Mouse (Mus musculus): Measurements from ENCODE around the gene St3gal4.
"Not testable (repeated sequence)": the region's sequence is repeated elsewhere in the genome, so short reads cannot be mapped to it uniquely, and the experiment has no call there.

The St3gal4 gene

DNA sequence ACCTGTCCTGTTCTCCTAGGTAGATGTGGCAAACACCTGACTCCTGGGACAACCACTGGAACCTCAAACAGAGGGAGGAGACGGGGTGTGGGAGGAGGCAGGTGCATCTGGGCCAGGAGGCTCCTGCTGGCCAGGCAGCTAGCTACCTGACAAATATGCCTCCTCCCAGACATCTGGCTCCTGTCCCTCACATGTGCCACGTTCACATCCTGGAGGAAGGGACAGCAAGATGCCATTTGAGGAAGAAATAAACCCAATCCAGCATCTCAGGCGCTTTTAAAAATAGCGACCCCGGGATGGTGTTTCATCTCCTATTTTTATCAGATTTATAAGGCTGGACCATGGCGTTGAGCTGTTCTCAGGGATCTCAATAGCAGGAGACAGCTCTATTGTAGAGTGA lies at the start of gene St3gal4:
Gene St3gal4, minus strand, starts transcription at position 101 of the 400 bp plus-strand sequence.
- DNase-seq (ENCODE audit: low read depth, low spot score) = no peak

DNA sequence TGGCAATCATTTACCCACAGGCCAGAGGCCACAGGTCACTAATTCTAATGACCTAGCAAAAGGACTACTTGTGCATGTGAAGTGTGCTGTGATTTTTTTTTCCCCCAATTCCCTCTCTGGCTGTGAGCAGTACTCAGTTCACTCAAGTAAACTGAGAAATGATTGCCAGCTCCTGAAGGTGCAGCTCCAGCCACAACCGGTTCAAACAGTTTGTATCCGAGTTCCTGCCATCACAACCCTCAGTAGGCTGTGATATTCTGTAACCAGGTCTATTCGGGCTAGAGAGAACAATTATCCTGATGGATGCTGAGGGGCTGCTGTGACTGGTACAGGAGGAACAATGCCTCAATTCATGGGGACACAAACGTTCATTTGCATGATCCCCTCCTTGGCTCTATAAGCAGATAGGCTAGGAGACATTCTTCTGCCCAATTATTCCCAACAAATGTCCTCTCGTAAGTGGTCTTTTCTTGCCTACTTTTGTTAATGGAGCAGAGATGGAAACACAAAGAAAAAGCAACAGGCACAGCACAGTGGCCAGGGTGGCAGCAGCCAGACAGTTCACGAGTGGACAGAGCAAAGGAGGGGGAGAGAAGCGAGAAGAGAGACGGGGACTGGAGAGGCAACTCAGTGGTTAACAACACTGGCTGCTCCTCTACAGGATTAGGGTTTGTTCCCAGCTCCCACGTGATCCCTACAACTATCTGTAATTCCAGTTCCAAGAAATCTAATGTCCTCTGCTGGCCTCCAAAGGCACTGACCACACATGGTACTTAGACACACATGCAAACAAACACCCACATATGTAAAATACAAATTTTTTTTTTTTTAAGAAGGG lies 47.9 kb upstream of the St3gal4 start:
- DNase-seq (ENCODE audit: low read depth, low spot score) = no peak

DNA sequence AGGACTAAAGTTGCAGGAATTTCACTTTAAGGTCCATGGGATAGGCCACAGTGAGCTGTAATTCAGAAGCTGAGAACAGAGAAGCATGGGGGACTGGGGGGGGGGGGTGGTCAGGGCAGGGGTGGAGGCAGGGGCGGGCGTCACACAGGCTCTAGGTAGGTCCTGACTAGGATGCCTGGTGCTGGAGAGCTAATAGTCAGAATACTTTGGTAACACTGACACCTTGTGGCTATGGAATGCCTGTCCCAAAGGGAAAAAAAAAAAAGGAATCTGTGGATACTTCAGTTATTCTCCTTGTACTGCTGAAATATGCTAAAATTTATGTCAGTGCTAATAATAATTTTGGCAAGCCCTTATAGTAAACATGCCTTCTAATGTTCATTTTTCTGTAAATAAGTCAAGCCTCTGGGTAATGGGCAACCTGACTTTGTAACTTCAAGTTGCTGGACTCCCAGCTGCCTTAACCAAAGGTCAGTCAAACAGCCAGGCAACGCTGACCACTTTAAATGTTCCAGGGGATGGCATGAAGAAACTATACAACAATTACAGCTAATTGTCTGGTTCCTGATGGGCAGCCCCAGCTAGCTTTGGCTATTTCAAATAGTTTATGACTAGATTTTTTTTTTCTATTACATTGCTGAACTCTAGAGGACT lies 47.2 kb upstream of the St3gal4 start:
- DNase-seq (ENCODE audit: low read depth, low spot score) = peak; percentile 80

DNA sequence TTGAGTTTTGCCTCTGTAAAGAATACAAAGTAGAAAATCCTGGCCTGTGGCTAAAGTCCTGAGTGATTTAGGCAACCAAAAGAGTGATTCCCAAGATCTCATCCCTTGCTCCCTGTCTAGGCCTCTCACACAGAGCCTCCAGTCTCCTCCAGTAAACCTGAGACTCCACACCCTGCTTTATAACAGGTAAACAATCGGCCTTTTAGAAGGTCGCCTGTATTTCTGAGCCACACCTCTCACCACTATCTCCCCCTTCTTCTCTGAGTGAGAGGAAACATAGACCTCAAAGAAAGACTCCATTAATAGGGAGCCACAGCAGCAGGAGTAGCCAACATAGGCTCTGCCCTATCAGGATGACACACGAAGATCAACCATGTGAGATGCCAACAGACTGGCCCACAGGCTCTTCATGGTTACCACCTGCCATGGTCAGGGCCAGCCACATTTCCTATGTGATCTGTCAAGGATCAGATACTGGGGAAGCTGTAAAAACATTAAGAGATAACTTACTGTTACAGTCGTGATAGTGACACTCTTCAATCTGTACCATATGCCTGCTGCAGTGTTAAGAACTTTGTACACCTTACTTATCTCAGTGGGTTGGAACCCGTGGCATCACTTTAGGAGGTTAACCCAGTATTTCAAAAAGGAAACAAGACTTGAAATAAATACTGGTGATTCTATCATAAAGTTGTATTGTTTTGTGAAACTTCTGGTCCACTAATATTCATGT lies 45.2 kb upstream of the St3gal4 start:
- no peak for DNase-seq (ENCODE audit: low read depth, low spot score)

DNA sequence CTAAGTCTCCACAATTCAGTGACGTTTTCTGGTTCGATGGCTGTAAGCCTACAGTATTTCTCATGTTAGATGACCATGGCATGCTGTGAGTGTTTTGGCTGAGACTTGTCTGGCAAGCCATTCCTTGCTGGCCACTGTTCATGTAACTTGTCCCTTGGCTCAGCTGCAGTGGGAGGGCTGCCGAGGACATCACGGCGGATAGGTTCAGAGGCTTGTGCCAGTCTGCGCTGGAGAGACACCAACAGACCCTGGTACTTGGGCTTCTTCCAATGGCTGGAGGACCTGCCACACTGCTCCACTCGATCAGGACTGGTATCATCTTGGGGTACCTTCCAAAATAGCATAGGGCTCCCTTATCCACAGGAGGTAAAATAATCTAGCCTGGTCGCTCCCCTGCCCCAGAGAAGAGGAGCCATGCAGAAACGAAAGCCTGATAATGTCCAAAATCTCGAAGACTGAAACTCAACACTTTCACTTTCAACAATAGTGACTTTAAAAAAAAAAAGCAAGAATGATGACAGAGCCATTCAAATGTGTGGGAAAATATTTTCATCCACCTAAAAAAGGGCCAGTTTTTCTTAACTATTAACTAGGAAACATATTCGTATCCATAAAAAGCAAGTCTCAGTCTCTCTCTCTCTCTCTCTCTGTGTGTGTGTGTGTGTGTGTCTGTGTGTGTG lies 44.1 kb upstream of the St3gal4 start:
- DNase-seq (ENCODE audit: low read depth, low spot score) = no peak

DNA sequence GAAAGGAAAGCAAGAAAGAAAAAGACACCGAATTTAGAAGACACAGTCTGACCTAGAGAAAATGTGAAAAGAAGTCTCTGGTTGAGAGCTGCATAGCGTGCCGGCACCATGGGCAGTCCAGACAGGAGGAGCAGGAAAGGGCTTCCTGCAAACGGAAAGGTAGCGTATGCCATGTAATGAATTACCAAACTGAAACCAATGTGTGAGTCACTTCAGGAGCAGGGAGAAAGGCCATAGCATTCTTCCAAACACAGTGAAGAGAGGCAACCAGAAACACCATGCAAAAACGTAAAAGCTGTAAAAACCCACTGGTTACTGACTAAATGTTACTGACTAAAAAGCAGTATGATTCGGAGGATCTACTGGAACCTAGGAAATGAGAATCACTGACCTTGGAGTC lies 42.7 kb upstream of the St3gal4 start:
- no peak for DNase-seq (ENCODE audit: low read depth, low spot score)

DNA sequence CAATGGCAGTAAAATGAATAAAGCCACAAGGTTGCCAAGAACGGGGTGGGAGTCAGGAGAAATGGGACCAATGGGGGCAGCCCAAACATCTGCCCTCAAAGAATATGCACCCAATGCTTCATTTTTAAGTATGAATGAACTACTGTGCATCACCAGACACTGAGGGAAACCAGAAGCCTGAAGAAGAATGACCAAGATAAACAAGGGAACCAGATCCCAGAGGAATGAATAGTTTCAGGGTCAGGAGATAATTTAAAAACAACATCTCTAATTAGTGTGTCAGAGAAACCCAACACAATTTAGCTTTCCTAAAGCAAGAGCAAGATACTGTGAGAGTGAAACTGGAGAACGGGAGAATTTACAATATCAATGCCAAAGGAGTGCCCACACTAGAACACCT lies 41.6 kb upstream of the St3gal4 start:
- no peak for DNase-seq (ENCODE audit: low read depth, low spot score)

DNA sequence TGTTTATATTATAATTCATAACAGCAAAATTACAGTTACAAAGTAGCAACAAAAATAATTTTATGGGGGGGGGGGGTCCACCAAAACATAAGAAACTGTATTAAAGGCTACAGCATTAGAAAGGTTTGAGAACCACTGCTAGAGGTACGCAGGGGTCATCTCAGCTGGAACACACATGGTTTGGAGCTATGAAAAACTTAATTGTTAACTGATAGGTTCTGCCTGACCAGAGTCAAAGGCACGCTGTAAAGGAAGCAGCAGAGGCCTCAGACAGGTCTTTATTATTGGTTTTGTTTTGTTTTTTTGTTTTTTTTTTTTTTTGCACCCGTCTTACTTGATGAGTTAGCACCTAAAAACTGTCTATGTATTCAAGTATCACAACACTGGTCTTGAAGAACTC lies 39.4 kb upstream of the St3gal4 start:
- no peak for DNase-seq (ENCODE audit: low read depth, low spot score)

DNA sequence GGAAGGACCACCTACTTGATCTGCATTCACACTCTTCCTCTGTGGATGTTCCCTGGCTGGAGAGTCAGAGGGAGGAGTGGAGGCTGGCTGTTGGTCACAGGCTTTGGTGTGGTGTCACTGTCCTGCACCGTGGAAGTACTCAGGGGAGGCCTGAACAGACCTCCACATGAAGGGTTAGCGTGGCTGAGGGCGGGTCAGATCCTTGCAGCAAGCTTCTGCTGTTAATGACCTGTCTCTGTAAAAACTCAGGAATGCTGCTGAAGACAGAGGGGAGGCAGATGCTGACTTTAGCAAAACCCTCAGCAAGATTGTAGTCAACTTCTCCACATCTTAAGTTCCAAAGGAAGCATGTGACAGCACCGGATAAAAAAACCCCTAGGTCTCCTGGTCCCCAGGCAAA lies 37.8 kb upstream of the St3gal4 start:
- no peak for DNase-seq (ENCODE audit: low read depth, low spot score)

DNA sequence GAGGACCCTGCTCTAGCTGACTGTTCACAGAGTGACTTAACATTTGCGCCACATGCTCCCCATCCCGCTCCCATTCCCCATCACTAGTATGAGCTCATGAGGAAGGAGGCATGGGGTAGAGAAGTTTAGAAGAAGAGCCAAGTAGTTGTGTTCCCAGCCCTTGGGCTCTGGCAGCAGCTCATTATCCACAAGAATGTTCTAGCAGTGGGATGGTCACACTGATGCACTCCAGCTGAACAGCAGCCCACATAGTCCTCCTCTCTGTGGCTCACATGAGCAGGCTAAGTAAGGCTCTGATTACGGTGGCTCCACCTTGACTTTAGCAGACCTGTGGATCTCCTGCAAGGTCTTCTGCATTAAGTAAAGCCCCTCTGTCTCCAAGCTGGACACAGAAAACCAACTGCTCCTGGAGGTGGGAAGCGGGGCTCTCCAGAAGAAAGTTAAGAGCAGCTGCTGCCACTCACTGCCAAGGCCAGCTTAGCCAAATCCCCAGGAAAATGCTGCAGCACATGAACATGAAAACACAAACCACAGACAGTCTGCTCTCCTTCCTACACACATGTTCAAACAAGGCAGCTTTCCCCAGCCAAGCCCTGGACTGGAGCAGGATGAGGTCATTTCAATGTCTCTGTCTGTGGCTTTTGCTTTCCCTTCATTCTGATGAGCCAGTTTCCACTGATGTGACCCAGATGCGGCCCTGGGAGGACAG lies 37.1 kb upstream of the St3gal4 start:
- peak; percentile 77 for DNase-seq (ENCODE audit: low read depth, low spot score)

DNA sequence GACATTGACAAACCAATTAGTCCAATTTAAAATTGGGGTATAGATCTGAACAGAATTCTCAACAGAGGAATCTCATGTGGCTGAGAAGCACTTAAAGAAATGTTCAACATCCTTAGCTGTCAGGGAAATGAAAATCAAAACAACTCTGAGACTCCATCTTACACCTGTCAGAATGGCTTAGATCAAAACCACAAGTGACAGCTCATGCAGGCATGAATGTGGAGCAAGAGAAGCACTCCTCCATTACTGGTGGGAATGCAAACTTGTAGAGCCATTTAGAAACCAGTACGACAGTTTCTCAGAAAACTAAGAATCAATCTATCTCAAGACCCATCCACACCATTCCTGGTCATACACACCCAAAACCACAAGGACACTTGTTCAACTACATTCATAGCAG lies 33.9 kb upstream of the St3gal4 start:
- DNase-seq (ENCODE audit: low read depth, low spot score) = peak; percentile 71

DNA sequence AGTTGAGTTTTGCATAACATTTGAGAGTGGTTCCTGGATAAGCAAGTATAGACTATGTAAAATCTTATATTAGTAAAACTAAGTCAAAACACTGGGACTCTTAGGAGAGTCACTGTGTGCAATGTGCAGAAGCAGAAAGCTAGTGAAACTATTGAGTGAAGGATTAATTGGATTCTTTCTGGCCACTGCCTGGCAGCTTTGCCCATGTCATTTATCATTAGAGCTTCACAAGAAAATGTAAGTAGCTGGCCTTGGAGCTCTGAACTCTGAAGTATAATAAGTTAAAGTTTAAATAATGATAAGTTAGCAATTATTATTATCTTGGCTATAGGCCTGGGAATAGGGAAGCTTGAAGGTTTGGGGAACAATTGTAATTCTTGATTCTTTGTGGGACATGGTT lies 29.8 kb upstream of the St3gal4 start:
- DNase-seq (ENCODE audit: low read depth, low spot score) = not testable (repeated sequence)

DNA sequence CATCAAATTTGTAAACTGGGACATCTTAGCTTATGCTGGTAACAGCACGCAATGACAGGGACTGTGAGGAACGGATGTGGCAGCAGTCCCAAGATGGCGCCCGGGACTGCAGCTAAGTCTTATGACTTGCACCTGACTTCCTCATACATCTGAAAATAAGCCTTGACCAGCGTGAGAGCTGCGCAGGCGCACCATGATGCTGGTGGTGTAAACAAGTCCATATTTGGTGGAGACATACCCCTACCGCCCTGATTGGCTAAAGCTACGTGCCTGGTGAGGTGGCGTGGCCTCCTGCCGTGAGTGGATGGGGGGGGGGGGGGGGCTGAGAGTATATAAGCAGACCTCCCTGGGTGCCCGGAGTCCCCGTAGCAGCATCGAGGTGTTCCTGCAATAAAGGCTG lies 28.2 kb upstream of the St3gal4 start:
- DNase-seq (ENCODE audit: low read depth, low spot score) = not testable (repeated sequence)

DNA sequence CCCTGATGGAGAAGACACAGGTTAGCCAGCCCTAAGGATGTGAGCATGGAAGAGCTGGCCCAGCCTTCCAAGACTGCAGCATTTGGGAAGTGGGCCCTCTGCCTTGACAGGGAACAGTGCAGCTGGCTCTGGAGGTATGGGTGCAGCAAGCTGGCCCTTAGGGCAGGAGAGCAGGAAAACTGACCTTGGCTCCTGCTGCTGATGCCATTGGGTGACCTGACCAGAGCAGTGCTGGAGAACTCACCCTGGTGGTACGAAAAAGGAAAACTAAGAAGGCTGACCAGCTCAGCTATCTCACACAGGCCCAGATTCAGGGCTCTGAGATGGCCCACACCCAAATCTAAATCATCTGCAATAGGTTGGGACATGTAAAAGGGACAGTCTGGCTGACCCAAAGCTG lies 26.8 kb upstream of the St3gal4 start:
- no peak for DNase-seq (ENCODE audit: low read depth, low spot score)

DNA sequence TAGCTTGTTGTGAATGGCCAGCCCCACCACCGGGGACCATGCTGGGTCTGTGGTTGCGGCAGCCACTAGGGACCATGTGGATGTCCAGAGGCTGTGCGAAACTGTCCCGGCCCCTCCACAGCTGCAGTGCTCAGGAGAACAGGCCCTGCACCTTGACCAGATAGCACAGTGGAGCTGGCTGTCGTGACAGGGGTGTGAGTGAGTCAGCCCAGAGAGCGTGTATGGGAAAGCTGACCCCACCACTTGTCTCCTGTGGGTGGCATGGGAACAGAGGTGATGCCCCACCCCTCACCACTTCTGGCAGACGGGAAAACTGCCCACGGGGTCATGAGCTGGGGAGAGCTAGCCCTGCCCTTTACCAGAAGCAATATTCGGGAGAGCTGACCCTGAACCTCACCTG lies 26.1 kb upstream of the St3gal4 start:
- no peak for DNase-seq (ENCODE audit: low read depth, low spot score)

DNA sequence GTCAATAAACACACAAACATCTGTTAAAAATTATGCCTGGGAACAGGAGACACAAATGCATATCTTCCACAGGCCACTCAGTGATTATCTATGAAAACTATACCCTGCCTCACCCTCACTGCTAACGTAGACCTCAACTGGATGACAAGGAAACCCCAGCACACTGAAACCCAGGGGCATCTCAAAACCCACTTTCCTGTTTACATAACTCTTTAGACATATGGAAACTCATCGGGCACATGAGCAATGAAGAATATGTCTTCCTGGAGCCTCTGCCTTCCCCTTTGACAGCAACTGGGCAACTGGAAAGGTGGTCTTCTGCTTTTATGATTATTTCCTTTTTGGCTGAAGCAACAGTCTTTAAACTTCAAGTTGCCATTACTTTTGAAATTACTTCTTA lies 23.2 kb upstream of the St3gal4 start:
- DNase-seq (ENCODE audit: low read depth, low spot score) = no peak

DNA sequence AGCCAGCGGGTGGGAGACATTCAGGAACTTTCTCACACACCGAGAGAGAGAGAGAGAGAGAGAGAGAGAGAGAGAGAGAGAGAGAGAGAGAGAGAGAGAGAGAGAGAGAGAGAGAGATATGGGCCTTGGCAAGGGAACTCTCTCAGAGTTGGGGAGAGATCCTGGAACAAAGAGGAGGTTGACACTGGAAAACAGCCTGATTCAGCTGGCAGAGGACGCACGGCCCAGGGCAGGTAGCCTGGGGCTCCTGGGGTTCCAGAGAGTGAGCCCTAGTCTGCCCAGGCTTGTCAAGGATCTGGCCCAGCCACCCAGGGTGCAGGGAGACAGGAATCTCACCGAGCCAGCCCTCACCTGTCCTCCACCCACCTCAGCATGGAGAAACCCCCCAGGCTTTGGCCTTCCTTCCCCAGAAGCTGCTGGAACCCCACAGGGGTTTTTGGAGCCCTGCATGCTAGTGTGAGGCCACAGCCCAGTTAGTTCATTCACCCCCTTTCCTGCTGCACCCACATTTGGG lies 20.2 kb upstream of the St3gal4 start:
- no peak for DNase-seq (ENCODE audit: low read depth, low spot score)

DNA sequence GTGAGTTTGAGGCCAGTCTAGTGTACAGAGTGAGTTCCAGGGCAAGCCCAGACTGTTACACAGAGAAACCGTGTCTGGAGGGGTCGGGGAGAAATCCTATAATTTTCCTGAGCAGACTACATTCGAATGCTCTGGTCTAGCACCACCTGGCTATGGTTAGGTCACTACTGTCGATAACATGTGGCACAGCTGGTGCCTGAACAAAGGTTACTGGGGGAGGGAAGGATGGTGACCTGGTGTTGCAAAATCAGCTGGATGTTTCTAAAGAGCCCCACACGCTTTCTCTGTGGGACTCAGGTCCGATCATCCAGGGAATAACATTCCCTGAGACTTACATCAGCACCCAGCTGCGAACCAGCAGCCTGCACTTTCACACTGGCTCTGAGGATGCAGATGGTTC lies 19.0 kb upstream of the St3gal4 start:
- DNase-seq (ENCODE audit: low read depth, low spot score) = peak; percentile 49

DNA sequence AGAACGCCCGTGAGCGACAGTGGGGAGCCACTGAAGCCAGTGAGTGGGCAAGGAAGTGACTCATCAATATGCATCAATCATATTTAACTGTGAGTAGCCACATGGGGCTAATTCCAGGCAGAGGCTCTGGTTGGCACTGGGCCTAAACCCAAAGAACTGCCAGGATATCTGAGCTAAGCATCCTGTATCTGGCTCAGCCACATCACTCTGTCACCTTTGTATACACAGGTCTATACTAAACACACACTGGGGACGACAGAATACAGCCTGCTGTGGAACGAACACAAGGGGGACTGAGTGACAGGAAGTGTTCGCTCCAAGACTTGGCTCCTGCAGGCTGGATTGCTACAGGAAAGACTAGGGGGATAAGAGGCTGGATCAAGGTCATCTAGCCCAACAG lies 16.5 kb upstream of the St3gal4 start:
- DNase-seq (ENCODE audit: low read depth, low spot score) = peak; percentile 84

DNA sequence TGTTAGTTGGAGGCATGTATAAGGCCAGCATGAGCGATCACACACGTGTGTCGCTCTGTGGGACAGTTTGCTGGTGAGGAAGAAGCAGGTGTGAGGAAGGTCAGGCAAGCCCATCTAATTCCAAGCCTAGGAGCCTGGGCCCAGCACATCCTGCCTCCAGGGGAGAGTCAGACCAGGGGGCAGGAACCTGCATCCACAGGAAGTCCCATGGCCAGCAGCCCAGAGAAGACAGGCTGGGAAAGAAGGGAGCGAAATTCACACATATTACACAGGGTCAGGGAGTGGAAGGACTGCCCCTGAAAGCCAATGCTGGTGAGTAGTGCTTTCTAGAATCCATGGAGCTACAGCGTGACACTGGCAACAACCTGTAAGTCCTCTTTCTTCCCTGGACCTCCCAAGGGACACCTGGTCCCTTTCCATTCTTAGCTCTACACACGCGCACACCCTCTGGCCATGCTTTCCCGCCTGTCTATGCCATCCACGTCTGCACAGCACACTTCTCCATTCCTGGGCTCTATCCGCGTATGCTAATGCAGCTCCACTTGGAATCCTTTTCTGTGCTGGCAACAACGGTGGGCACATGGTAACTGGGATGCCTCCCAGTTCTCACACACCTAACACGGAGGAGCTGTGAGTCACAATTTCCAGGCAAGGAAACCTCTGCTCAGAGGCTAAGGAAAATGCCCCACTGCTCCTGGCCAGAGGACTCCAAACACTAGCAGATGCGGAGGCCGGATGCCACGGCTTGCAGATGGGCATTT lies 12.7 kb upstream of the St3gal4 start:
- peak; percentile 56 for DNase-seq (ENCODE audit: low read depth, low spot score)
